Mouse (Mus musculus) cerebellum, adult 2 months (tissue): ENCODE measurements around the gene Cks1b.

Experiments
- CTCF ChIP-seq: fragments of 200-500 bp; IDR thresholded peaks from 2 replicates; pipeline ENCODE4 v1.5.1; 2011; ENCODE audit warnings: low read depth, mild to moderate bottlenecking, control low read depth, low read length, moderate library complexity, borderline replicate concordance; ENCODE audit not compliant: insufficient read depth
- POLR2A ChIP-seq: fragments of 200-500 bp; IDR thresholded peaks from 2 replicates; pipeline ENCODE4 v1.6.1; 2011; ENCODE audit warnings: low read length, control low read depth, borderline replicate concordance; ENCODE audit not compliant: insufficient read depth

DNA sequence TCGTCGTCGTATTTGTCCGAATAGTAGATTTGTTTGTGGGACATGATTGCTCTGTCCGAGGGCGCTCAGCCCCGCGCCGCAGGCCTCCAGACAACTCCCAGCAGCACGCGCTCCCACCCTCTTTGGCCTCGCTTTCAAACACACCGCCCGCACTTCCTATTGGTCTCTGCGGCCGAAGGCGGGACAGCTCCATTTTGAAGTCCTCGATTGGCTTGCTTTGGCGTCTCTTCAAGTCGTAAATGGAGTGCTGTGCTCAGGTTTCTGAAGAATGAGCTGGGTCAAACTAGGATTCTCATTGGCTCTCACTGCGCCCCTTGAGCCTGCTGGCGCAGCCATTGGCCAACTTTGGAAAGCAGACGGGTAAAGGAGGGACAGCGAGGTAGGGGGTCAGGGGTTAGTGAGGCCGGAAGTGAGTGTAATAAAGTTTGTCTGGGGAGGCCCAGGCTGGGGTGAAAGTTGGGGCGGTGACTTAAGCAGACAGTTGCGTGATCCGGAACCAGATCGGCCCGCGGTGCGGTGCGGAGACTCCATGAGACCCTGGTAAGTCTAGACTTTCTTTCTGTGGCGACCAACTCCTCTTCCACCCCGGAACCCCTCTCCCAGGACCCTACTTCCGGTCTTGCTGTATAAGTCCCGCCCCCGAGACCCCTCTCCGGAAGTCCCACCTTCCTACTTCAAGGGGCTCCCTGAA lies at the start of gene Cks1b, which contains the start of gene Shc1:
- TF ChIP-seq CTCF = no peak
- TF ChIP-seq POLR2A = no peak
